Mouse (Mus musculus) adrenal gland, postnatal 36 days (tissue): Measurements from ENCODE around the gene Sh3rf3. TPM values are rescaled to one million over a fixed set of nuclear protein-coding genes. Genes with fewer than 3 reads are reported as not detected.
"Not testable (repeated sequence)": the region's sequence is repeated elsewhere in the genome, so short reads cannot be mapped to it uniquely, and the experiment has no call there.

ENCODE experiments used
- DNase-seq, 2 experiments: peaks; one replicate each; pipeline ENCODE4 v3.0.0; 2021; ENCODE audit warnings: mixed read lengths in 1 of 2
- total RNA-seq, 2 experiments: library from RNA; stranded (reverse); gene quantifications; 2 replicates each; pipeline ENCODE4 v1.2.3; 2021

The Sh3rf3 gene
- total RNA-seq, 2 experiments from 2014 or later = 0.86 to 0.95 TPM

- DNase-seq = no peak
Measured at GRCm38 (mm10) chr10:58982546-58983154, 169.5 kb downstream of the Sh3rf3 start.

DNA sequence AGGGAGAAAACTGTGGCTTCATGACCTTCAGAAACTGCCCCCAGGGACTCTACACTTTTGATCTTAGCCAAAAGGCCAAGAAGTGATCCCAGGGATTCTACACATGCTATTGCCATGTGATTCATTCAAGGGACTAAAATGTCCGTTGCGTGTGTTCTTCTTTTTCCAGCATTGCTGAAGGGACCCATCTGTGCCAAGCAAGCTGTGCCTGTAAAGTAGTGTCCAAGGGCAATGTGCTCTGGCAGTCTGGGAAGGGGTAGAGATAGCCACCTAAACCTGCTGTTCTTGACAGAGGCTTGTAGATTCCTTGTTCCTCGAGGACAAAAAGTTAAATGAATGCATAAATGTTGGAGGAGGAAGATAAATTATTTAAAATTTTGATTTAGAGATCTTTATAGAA lies 178.5 kb downstream of the Sh3rf3 start:
- no peak for DNase-seq

DNA sequence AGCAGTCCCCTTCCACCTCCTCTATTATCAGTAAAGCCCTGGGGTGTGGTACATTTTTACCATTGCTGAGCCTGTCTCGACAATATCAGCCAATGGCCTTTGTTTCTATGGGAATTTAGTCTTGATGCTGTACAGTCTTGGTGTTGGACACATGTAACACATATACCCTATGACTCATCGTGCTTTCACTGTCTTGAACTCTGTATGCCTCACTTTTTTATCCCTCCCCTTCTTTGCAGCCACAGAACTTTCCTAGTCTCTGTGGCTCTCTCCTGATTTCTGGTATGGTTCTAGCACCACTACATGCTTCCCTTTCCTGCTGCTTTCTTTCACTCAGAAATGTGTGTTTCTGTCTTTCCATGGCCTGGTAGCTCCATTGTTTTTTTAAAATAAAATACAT lies 181.6 kb downstream of the Sh3rf3 start:
- no peak for DNase-seq

GRCm38 (mm10) chr10:58995132-58995531 lies 182.0 kb downstream of the Sh3rf3 start:
- no peak for DNase-seq

DNA sequence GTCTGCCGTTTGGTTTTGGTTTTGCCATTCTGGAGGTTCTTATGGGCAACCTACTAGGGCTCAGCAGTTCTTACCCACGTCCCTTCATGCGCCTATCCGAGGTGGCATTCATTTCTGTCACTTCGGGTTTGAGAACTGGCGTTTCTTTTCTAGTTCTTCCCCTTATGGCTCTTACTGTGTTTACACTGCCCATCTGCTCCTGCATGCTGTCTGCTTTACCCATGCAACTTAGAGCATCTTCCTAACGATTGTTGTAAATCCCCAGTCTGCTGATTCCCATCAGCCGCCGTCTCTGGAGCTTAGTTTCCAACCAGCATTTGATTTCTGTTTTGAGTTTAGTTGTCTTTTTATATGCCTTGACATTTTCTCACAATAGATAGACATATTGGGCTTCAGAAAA lies 189.2 kb downstream of the Sh3rf3 start:
- DNase-seq = no peak

DNA sequence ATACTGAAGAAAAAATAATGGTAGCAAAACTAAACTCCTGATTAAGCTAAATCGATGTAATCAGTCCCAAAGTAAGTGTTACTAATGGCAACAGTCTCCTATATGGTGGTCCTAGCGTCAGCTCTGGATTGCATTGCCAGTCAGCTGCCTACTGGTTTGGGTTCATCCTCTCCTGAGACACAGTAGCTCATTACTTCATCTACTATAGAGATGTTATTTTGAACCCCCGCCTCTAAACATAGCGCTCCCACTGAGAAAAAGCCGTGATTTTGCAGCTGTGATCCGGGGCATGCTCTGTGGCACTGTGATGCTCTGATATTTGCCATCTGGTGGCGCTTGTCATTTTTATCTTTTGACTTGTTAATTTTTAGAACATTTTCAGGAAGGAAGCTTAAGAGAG lies 198.3 kb downstream of the Sh3rf3 start:
- DNase-seq = no peak

DNA sequence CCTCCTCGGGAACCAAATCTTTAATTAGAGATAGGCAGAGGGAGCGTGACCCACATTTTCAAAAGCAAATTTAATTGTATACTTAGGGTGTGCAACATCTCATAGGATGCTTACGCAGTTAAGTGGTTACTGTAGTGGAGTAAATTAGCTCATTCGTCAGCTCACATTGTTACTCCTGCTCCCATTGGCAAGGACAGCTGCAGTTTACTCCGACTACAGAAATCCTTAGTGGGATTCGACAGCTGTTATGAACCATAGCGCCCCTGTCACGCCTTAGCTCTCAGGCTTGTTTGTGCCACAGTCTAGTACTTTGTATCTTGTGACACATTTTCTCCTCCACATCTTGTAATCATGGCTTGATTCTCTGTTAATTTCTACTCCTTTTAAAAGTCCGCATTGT lies 200.5 kb downstream of the Sh3rf3 start:
- DNase-seq = no peak

DNA sequence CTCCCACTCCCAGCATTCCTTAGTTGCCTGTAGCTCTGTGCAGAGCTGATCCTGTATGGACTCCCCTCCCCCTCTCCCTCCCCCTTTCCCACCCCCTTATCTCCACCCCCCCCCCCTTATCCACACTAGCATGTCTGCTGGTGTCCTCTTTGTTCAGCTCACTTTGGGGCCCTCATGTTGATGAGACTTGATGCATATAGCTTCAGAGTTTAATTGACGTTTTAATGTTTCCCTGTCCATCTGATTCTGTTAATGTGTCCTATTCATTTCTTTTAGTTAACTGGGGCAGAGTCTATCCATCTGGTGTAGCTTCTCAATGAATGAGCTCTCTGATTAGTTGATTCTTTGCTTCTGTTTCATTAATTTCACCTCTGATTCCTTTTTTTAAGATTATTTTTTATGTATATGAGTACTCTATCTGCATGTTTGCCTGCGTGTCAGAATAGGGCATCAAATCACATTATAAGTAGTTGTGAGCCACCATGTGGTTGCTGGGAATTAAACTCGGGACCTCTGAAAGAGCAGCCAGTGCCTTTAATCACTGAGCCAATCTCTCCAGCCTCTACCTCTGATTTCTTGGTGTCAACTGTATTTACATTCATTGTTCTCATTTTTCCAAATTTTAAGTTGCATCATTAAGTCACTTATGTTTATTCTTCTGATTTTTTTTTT lies 206.3 kb downstream of the Sh3rf3 start:
- DNase-seq = no peak

- no peak for DNase-seq
Measured at GRCm38 (mm10) chr10:59050434-59050833, 237.3 kb downstream of the Sh3rf3 start.

GRCm38 (mm10) chr10:59056294-59056693 lies 243.1 kb downstream of the Sh3rf3 start:
- no peak for DNase-seq

GRCm38 (mm10) chr10:59066804-59067203 lies 253.6 kb downstream of the Sh3rf3 start:
- no peak for DNase-seq

DNA sequence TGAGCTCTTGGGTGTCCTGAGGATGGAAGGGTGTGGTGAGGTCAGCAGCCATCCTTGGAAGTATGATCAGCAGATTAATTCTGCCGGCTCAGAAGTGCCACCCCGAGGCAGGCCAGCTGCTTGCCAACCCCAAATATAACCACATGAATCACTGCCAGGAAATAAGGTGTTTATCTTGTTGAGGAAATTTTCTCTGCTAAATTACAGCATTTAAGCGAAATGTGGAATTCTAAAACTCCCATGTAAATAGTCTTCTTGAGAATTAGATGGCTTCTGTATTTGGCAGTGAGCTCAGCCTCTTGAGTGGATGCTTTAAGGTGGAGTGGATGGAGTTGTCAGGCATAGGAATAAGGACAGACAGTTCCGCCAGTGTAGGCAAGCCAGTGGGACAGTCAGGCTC lies 259.7 kb downstream of the Sh3rf3 start:
- DNase-seq = no peak

DNA sequence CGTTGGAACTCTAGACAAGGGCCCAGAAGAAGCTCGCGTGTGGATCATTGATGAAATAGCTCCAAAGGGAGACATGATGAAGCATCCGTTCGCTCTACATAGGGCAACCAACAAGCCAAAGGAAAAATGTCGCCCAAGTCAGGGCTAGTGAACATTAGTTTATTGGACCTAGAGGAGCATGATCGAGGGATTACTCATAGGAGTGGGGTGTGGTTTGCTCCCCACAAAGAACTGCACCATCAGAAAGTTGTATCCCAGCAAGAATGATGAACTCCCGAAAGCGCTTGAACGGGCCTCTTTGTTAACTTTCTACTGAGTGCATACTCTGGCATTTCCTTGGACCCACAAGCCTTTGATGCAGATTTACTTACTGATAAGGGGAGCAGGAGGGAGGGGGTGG lies 263.5 kb downstream of the Sh3rf3 start:
- DNase-seq = no peak

- peak in 1 of 2 experiments; percentile 5 for DNase-seq
Measured at GRCm38 (mm10) chr10:59077909-59078308, 264.8 kb downstream of the Sh3rf3 start.

DNA sequence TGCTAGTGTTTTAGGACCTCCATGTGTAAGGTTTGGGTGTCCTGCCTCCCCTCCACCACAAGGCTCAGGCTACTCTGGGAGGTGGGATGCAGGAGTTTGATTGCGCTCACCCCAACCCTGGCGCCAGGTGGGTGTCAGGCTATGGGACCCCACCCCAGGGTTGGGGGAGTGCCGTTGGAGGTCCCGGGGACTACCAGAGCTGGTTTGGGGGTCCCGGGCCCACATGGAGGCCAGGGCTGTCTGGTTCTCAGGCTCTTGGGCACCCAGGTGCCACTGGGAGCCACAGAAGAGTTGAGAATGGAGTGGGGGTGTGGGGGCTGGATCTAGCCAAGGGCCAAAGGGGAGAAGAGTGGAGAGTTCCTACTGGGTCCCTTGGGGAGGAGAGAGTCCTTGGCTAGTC lies 272.4 kb downstream of the Sh3rf3 start:
- DNase-seq = no peak

DNA sequence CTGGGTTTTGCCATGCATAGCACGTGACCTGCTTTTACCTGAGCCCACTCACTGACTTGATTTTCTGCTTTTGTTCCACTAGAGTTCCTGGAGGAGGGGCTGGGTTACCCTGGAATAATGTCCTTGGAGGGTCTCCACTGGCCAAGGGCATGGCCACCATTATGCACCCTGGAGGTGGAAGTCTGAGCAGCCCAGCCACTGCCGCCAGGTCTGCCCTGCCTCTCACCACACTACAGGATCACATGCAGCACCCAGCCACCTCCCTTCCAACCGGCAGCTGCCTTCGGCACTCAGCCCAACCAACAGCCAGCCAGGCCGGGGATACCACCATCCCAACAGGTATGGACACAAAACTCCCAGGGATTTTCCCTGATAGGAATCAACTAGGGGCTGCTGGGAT lies 273.4 kb downstream of the Sh3rf3 start:
- DNase-seq = no peak

DNA sequence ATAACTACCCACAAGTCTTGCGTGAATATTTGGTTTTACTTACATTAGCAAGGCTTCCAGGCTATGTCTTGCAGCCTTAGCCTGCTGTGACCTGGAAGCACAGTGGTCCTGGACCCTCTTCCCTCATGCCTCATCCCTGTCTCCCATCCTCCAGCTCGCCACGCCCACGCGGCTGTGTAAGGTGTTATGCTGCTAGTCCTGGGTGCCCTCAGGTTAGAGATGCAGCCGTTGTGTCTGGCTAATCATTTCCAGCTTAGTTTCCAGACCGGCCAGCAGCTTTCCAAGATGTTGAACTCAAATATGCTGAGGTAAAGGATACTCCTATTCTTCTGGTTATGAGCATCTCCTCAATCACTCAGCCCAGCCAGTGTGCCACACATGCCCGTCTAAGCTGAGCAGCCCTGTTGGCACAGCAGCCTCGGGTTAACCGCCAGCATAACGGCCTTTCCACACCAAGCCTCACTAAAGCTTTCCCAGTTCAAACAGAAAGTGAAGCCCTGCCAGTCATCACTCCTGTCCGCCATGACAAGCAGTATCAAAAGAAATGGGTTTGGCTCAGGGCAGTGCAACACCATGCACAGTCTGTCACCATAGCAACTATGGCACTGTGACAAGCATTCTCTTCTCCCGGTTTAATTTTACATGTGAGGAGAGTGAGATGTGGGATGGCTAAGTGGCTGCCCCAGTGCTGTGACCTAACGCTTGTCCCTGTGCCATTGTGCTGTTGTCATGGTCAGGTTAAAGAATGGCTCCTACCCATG lies 276.9 kb downstream of the Sh3rf3 start:
- no peak for DNase-seq

- no peak for DNase-seq
Measured at GRCm38 (mm10) chr10:59090622-59090971, 277.4 kb downstream of the Sh3rf3 start.

GRCm38 (mm10) chr10:59091556-59091955 lies 278.4 kb downstream of the Sh3rf3 start:
- DNase-seq = no peak

DNA sequence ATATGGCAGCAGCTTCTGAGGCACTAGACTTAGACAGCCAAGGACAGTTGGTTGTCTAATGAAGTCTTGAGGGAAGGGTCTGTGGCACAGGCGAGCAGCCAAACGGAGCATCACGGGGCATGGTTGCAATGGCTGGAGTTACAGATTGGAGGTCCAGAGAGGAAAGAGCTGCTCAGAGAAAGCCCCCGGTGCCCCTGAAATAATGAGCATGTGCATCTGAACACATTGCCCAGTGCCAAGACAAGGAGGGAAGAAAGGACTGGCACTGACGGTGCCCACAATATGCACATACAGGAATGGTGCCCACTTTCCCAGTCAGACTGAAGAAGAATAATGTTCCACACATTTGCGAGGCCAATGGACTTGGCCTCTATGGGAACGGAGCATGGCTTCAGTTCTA lies 278.8 kb downstream of the Sh3rf3 start:
- no peak for DNase-seq

GRCm38 (mm10) chr10:59103076-59103475 lies 289.9 kb downstream of the Sh3rf3 start:
- DNase-seq = not testable (repeated sequence)

DNA sequence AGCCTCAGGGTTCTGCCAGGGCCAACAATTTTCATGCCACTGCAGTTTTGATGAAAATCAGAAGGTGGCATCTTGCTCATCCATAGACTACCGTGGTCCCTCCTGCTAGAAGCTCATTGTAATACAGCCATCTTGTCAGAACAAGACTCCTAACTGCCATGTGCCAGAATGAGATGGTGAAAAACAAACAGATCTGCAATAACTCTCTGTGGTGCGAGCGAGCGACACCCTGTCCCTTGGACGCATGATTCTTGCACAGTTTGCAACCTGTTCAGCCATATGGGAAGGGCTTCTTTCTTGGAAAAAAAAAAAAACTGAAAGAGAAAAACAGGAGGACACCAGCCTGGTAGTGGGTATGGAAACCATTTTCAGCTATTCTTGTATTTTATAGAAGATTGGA lies 291.5 kb downstream of the Sh3rf3 start:
- DNase-seq = no peak

DNA sequence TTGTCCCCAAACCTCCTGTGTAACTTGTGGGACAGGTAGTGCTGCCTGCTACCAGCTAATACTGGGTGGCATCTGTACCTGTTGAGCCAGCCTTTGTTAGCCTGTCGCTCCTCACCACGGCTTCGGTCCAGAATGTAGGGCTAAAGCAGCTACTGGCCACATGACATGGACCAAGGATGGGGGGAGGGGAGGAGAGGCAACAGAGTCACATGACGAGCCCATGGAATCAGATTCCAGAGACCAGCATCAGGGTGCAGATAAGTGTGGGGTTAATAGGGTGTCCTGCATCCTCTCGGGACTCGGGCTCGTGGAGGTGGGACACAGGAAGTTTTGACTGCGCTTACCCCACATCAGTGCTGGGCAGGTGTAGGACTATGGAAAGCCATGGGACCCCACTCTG lies 292.7 kb downstream of the Sh3rf3 start:
- no peak for DNase-seq

- DNase-seq = no peak
Measured at GRCm38 (mm10) chr10:59106644-59107043, 293.5 kb downstream of the Sh3rf3 start.
